Mouse (Mus musculus) forebrain, embryonic 13.5 days (tissue): ENCODE results near the gene Ndnf. TPM values are rescaled to one million over a fixed set of nuclear protein-coding genes. Genes with fewer than 3 reads are reported as not detected.

Experiments used
- ATAC-seq: fragments of 200-750 bp; cut with Nextera tagmentation; 2 replicates; pipeline ENCODE4 v1.8.0; 2017
- H3K27ac ChIP-seq: fragments of 300-500 bp; sonication (generic); 2 replicates; pipeline ENCODE4 v1.5.1; 2015; ENCODE audit warnings: inconsistent platforms, mild to moderate bottlenecking, moderate library complexity
- H3K27me3 ChIP-seq: fragments of 300-500 bp; sonication (generic); 2 replicates; pipeline ENCODE4 v1.6.1; 2015; ENCODE audit warnings: mild to moderate bottlenecking, inconsistent platforms
- H3K36me3 ChIP-seq: fragments of 300-500 bp; sonication (generic); 2 replicates; pipeline ENCODE4 v1.6.1; 2015; ENCODE audit warnings: mild to moderate bottlenecking, inconsistent platforms; ENCODE audit not compliant: poor library complexity, severe bottlenecking
- H3K4me1 ChIP-seq: fragments of 300-500 bp; sonication (generic); 2 replicates; pipeline ENCODE4 v1.6.1; 2015; ENCODE audit warnings: inconsistent platforms
- H3K4me2 ChIP-seq: fragments of 300-500 bp; sonication (generic); 2 replicates; pipeline ENCODE4 v1.6.1; 2015; ENCODE audit warnings: inconsistent platforms, mild to moderate bottlenecking, moderate library complexity
- H3K4me3 ChIP-seq: fragments of 300-500 bp; sonication (generic); 2 replicates; pipeline ENCODE4 v1.5.1; 2015; ENCODE audit warnings: mild to moderate bottlenecking, inconsistent platforms
- H3K9ac ChIP-seq: fragments of 300-500 bp; sonication (generic); 2 replicates; pipeline ENCODE4 v1.6.1; 2015; ENCODE audit warnings: mild to moderate bottlenecking, inconsistent platforms
- H3K9me3 ChIP-seq: fragments of 300-500 bp; sonication (generic); replicated peaks from 2 replicates; pipeline ENCODE4 v1.6.1; 2016; ENCODE audit warnings: inconsistent platforms
- WGBS: fragments of 180-500 bp; shearing (Covaris S2); methylation state at CpG from one replicate; pipeline ENCODE4 v1.1.7; 2015; 5-methylcytosine and 5-hydroxymethylcytosine counted together
- polyA plus RNA-seq: library from polyadenylated mRNA; unstranded; fragments of >200 nt; fragmentation: Nextera tagmentation; extraction: Ambion mirVana; gene quantifications from 2 replicates; pipeline ENCODE4 v1.2.1, GENCODE M21; 2015

Gene Ndnf
- polyA plus RNA-seq = 2.1 and 2.6 TPM in 2 replicates

GRCm38 (mm10) chr6:65671451-65671850, at the start of gene Ndnf:
Ndnf (plus strand) TSS chr6:65671590.
- peaks cover 19% of the 10 kb centered on the region for H3K4me1 ChIP-seq
- H3K4me3 ChIP-seq = peak within 1 kb of the TSS; percentile 60
- peak within 1 kb of the TSS; percentile 68 for H3K9ac ChIP-seq
- peak within 1 kb of the TSS; percentile 97 for H3K4me2 ChIP-seq
- WGBS = 0% methylated on average over 9 of the region's 45 CpGs
- peak; percentile 94 for ATAC-seq
- H3K27me3 ChIP-seq = peaks cover 7% of the 10 kb centered on the region
- H3K9me3 ChIP-seq = no peaks in the 10 kb centered on the region
- no peak within 1 kb of the TSS for H3K27ac ChIP-seq
- H3K36me3 ChIP-seq = no peaks in the 10 kb centered on the region

DNA sequence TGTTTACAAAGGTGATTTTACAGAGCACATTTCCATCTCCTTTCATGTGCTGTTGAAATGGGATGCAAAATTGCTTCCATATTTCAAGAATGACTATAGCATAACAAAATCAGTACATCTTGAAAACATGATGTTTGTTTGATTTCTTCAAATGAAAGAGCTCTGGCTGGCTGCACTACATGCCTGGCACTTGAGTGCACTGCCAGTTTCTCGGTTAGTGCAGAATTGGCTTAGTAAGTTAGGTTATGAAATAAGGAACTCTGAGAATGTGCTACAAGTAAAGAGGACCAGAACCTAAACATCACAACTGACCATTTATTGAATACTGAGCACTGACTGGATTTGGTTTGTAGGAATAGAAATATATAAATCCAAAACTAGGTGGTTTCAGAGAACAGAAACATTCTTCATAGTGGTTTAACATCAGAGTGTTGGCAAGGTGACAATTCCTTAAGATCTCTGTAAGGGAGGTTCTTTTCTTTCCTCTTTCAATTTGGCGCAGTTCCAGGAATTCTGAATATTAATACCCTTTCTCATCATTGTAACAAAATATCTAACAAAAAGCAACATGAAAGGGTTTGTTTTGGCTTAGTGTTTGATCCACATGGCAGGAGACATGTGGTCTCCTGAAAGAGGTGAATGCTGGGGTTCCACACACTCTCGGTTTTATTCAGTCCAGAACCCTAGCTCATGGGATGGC, 48.2 kb upstream of the Ndnf start:
- Histone ChIP-seq H3K4me3 (no peak overlapping the region), H3K4me2 (no peak overlapping the region), H3K9me3 (no peaks in the 10 kb centered on the region), H3K27ac (no peak overlapping the region), H3K36me3 (no peaks in the 10 kb centered on the region), H3K9ac (no peak overlapping the region), H3K27me3 (no peaks in the 10 kb centered on the region), H3K4me1 (no peaks in the 10 kb centered on the region)
- no peak for ATAC-seq
- WGBS = 69% methylated on average over 3 of the region's 3 CpGs

DNA sequence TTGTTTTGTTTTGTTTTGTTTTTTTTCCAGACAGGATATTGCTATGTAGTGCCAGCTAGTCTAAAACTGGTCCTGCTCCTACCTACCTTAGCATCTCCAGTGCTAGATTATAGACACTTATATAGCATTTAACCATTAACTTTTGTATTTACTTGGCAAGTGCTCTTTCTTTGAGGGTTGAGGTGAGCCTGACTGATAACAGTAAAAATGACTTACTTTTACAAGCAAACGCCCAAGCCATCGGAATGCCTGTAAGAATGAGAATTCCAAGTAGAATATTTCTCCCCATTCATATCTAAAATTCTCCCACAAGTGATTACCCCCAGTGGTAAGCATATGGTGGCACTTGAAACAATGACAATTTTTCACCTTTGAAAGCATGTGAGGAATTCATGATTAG, 40.8 kb upstream of the Ndnf start:
- Histone ChIP-seq H3K4me2 (no peak overlapping the region), H3K36me3 (no peaks in the 10 kb centered on the region), H3K9me3 (no peaks in the 10 kb centered on the region), H3K4me3 (no peak overlapping the region), H3K27ac (no peak overlapping the region), H3K9ac (no peak overlapping the region), H3K27me3 (no peaks in the 10 kb centered on the region), H3K4me1 (no peaks in the 10 kb centered on the region)
- ATAC-seq = no peak
- WGBS = 96% methylated on average over 2 of the region's 2 CpGs

DNA sequence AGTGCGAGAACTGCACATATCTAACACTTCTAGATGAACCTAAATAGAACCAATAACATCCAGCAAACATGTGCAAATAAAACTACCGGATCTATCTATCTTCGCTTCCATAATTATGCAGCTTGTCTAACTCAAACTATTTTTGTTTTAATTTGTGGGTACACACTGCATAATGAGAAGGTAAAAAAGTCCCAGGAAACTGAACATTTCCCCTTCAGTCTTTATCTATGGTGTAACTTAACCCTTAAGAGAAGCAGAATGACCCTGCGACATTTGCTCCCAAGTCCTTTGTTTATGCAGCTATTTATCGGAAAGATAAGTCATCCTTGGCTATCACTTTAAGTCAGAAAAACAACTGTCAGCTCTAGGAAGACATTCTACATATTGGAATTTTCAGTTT, 39.2 kb upstream of the Ndnf start:
- H3K4me3 ChIP-seq = no peak overlapping the region
- H3K4me2 ChIP-seq = no peak overlapping the region
- no peaks in the 10 kb centered on the region for H3K27me3 ChIP-seq
- H3K4me1 ChIP-seq = no peaks in the 10 kb centered on the region
- no peak overlapping the region for H3K9ac ChIP-seq
- no peaks in the 10 kb centered on the region for H3K36me3 ChIP-seq
- H3K27ac ChIP-seq = no peak overlapping the region
- 92% methylated on average over 5 of the region's 5 CpGs for WGBS
- ATAC-seq = no peak
- H3K9me3 ChIP-seq = no peaks in the 10 kb centered on the region

- no peak overlapping the region for H3K9ac ChIP-seq
- no peak overlapping the region for H3K27ac ChIP-seq
- H3K4me1 ChIP-seq = peaks cover 7% of the 10 kb centered on the region; the same call in 1 of the 2 replicates
- H3K27me3 ChIP-seq = no peaks in the 10 kb centered on the region
- ATAC-seq = no peak
- no peak overlapping the region for H3K4me2 ChIP-seq
- peaks cover 6% of the 10 kb centered on the region for H3K9me3 ChIP-seq
- no peak overlapping the region for H3K4me3 ChIP-seq
- H3K36me3 ChIP-seq = no peaks in the 10 kb centered on the region
Observed at GRCm38 (mm10) chr6:65642431-65642830, 29.0 kb upstream of the Ndnf start.

DNA sequence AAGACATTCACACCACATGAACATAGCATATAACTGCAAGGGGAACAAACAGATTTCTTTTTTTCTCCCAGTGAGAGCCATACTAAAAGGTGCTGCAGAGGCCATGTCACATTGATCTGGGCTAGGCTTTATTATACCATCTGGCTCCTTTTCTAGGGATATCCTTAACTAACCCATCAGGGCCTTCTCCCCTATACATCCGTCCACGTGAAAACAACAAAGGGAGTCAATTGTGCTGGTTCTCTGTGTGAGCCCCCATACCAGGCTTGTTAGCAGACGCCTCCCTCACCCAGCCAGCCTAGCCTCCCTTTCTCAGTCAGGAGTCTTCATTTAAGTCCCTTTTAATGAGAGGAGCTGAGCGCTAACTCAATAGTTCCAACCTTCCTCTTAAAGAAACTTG, 27.3 kb upstream of the Ndnf start:
- H3K4me1 ChIP-seq = peaks cover 7% of the 10 kb centered on the region; the same call in 1 of the 2 replicates
- peak overlapping the region; percentile 32; the same call in 1 of the 2 replicates for H3K27ac ChIP-seq
- peaks cover 3% of the 10 kb centered on the region for H3K9me3 ChIP-seq
- no peak overlapping the region for H3K4me2 ChIP-seq
- H3K4me3 ChIP-seq = no peak overlapping the region
- peak; percentile 91; the same call in 1 of the 2 replicates for ATAC-seq
- H3K9ac ChIP-seq = no peak overlapping the region
- H3K36me3 ChIP-seq = no peaks in the 10 kb centered on the region
- H3K27me3 ChIP-seq = no peaks in the 10 kb centered on the region
- WGBS = 4% methylated on average over 4 of the region's 4 CpGs

DNA sequence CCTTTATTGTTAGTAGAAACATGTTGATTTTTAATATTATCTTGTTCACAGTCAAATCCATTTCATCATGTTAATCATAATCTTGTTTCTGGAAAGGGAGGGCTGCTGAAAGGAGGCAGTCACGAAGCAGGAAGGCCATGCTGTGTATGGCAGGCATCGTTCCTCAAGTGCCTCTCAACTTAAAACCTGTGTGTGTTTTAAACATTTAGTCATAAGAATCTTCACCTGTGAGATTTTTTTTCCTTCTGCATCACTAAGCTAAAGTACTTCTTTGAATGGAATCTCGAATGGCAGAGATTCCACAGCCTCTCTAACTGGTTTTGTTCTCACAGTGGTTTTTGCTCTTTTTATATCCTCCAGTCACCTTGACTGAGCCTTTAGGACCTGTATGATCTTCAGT, 25.0 kb upstream of the Ndnf start:
- Histone ChIP-seq H3K9me3 (no peaks in the 10 kb centered on the region), H3K4me1 (peaks cover 7% of the 10 kb centered on the region; the same call in 1 of the 2 replicates), H3K36me3 (no peaks in the 10 kb centered on the region), H3K9ac (no peak overlapping the region), H3K4me3 (no peak overlapping the region), H3K27me3 (no peaks in the 10 kb centered on the region), H3K4me2 (no peak overlapping the region), H3K27ac (no peak overlapping the region)
- WGBS = 72% methylated on average over 3 of the region's 3 CpGs
- no peak for ATAC-seq

DNA sequence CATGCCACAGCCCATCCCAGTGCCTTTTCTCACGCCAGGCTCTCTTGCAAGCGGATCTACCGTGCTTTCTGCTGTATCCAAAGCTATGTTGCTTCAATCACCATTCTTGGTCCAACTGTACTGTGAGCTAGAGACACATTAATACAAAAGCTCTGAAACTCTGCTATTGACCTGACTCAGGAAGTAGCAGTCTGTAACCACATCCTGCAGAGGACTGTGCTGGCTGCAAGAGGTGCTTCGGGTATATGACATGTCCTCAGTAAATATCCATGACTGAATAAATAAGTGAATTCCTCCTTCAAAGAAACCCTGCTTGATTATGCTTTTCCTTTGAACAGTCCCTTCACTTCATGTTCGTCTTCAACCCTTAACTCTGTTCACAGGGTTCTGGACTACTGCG, 23.7 kb upstream of the Ndnf start:
- ATAC-seq = no peak
- H3K36me3 ChIP-seq = no peaks in the 10 kb centered on the region
- no peak overlapping the region for H3K4me2 ChIP-seq

DNA sequence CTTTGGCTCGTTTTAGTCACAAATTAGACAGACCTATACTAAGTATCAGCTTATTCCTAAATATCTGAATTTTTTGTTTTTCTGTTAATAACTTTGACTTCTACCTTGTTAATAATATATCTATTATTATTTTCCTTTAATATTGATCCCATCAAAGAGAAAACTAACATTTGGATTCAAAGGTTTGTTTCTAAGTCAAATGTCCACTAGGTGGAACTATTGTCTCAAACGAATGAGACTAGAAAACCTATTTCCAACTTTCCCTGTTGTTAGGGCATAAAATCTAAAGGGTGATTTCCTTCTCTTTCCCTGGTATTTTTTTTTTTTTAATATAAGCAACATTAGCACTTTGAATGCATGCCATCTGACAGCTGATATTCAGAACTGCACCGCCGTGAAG, 20.0 kb upstream of the Ndnf start:
- Histone ChIP-seq H3K4me3 (no peak overlapping the region), H3K9ac (no peak overlapping the region), H3K4me2 (no peak overlapping the region), H3K4me1 (no peaks in the 10 kb centered on the region), H3K27ac (no peak overlapping the region), H3K27me3 (no peaks in the 10 kb centered on the region), H3K36me3 (no peaks in the 10 kb centered on the region), H3K9me3 (no peaks in the 10 kb centered on the region)
- ATAC-seq = peak; percentile 16; the same call in 1 of the 2 replicates
- WGBS = 35% methylated on average over 4 of the region's 4 CpGs

More for the DNA sequence above, 23.7 kb upstream of the Ndnf start:
- no peaks in the 10 kb centered on the region for H3K9me3 ChIP-seq
- H3K4me1 ChIP-seq = peaks cover 7% of the 10 kb centered on the region; the same call in 1 of the 2 replicates
- no peaks in the 10 kb centered on the region for H3K27me3 ChIP-seq
- 88% methylated on average over 6 of the region's 6 CpGs for WGBS
- H3K4me3 ChIP-seq = no peak overlapping the region
- no peak overlapping the region for H3K9ac ChIP-seq
- H3K27ac ChIP-seq = no peak overlapping the region

GRCm38 (mm10) chr6:65661272-65661671, 10.1 kb upstream of the Ndnf start:
- no peak for ATAC-seq
- 82% methylated on average over 4 of the region's 4 CpGs for WGBS

GRCm38 (mm10) chr6:65662050-65662449, 9.3 kb upstream of the Ndnf start:
- 69% methylated on average over 2 of the region's 2 CpGs for WGBS
- no peaks in the 10 kb centered on the region for H3K9me3 ChIP-seq
- no peaks in the 10 kb centered on the region for H3K4me1 ChIP-seq
- H3K36me3 ChIP-seq = no peaks in the 10 kb centered on the region
- H3K9ac ChIP-seq = no peak overlapping the region
- no peak overlapping the region for H3K4me2 ChIP-seq
- no peak overlapping the region for H3K27ac ChIP-seq
- no peaks in the 10 kb centered on the region for H3K27me3 ChIP-seq
- no peak for ATAC-seq
- no peak overlapping the region for H3K4me3 ChIP-seq

More at GRCm38 (mm10) chr6:65661272-65661671, 10.1 kb upstream of the Ndnf start:
- Histone ChIP-seq H3K9me3 (no peaks in the 10 kb centered on the region), H3K9ac (no peak overlapping the region), H3K4me3 (no peak overlapping the region), H3K4me2 (no peak overlapping the region), H3K27me3 (no peaks in the 10 kb centered on the region), H3K4me1 (no peaks in the 10 kb centered on the region), H3K27ac (no peak overlapping the region), H3K36me3 (no peaks in the 10 kb centered on the region)

DNA sequence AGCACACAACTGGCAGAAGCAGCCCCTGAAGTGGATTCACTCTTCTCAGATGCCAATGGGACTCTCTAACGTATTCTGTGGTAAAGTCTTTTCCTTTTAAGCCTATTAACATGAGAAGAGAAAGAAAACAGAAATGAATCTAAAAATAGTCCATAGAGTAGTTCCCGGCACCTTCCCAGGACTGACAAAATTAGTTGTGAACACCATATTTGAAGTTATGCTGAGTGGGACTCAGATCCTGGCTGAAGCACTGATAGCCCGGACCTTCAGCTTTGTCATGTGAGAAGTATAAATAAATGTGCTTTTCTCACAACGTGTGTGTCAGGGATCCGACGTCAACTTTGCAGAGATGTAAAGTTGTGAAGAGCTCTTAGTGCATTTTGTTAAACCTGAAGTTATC, 7.4 kb upstream of the Ndnf start:
- Histone ChIP-seq H3K4me3 (no peak overlapping the region), H3K9me3 (no peaks in the 10 kb centered on the region), H3K4me1 (no peaks in the 10 kb centered on the region), H3K4me2 (no peak overlapping the region), H3K36me3 (no peaks in the 10 kb centered on the region), H3K27ac (no peak overlapping the region), H3K9ac (no peak overlapping the region), H3K27me3 (no peaks in the 10 kb centered on the region)
- 79% methylated on average over 6 of the region's 6 CpGs for WGBS
- ATAC-seq = no peak

- no peak overlapping the region for H3K27ac ChIP-seq
- H3K27me3 ChIP-seq = peaks cover 4% of the 10 kb centered on the region; the same call in 1 of the 2 replicates
- H3K4me2 ChIP-seq = no peak overlapping the region
- H3K4me1 ChIP-seq = no peaks in the 10 kb centered on the region
- no peaks in the 10 kb centered on the region for H3K36me3 ChIP-seq
- ATAC-seq = peak; percentile 33; the same call in 1 of the 2 replicates
- 72% methylated on average over 3 of the region's 3 CpGs for WGBS
- H3K9me3 ChIP-seq = no peaks in the 10 kb centered on the region
- no peak overlapping the region for H3K4me3 ChIP-seq
- no peak overlapping the region for H3K9ac ChIP-seq
Observed at GRCm38 (mm10) chr6:65666295-65666694, 5.1 kb upstream of the Ndnf start.
